Mouse (Mus musculus) lung, postnatal 10 days (tissue): Measurements from ENCODE around the gene Cbln1.

Experiments used
- DNase-seq: peaks from one replicate; pipeline ENCODE4 v3.0.0; 2021

Gene Cbln1

DNA sequence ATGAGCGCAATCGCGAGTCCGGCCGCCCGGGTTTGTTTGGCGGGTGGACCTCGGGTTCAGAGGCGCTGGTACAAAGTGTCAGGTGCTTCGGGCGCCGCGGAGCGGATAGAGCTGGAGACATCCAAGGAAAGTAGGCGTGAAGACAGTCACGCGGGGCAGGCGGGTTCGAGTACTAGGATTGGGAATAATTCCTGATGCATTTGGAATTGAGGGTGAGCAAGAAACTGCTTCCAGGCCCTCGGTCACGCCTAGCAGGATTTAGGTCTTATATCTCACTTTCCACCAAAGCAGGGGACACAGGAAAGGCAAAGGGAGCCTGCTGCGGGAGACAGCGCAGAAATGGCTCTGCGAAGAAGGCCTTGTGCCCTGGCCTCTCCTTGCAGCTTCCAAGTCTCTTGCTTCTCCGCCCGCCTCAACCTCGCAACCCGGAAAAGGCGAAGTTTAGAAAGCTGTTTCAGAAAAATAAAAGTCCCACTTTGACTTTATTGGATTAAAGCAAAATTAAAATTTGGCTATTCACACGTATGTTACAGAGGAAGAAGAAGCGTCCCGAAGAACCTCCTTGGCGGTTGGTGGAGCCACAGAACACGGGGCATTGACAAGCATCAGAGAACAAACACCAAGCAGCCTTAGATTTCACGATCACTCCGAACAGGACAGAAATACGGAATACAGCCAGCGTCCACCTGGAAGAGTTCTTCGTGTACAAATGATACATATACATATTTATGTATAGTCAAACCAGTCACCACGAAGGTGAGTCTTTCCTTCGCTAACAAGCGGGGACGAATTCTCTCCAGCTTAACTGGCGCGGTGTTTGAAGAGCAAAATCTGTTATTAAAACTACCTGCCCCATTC, 3.2 kb downstream of the Cbln1 start:
- DNase-seq = no peak

DNA sequence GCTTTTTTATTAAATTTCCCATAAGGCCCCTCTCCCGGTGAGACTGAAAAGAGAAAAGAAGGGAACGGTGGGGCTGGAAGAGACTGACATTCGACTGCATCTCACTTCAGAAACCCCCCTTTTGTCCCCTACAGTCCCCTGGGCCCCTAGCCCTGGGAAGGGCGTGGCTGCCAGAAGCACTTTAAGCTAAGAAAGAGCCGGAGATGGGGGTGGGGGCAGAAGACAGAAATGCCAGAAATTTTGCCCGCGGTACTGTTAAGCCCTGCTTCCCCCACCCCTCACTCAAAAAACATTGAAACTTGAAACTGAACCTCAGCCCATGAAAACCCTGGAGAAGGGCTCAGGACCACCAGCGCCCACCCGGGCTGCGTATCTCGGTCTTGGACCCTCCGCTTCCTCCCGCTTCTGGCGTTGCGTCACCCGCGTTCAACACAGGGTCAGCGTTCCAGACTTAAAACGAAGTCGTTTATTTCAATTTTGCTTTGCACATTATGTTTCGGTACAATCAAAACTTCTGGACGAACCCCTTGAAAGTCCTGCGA, 3.9 kb downstream of the Cbln1 start:
- no peak for DNase-seq

DNA sequence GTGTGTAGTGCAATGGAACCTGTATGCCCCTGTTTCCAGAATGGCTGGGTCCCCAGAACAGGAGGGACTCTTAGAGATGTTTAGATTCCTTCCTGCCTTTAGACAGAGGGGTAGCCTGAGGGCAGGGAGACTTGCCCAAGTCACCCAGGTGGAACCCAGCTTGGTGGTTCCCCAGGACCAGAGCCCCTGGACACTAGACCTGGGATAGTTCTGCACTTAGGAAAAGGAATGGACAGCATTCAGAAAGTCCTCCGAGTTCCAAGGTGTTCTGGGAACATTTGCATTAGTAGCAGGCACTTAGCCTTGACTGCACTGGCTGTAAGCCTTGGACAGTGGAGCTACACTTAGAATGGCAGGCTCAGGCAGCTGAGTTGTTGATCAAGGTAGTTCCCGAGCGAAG, 4.5 kb downstream of the Cbln1 start:
- no peak for DNase-seq

DNA sequence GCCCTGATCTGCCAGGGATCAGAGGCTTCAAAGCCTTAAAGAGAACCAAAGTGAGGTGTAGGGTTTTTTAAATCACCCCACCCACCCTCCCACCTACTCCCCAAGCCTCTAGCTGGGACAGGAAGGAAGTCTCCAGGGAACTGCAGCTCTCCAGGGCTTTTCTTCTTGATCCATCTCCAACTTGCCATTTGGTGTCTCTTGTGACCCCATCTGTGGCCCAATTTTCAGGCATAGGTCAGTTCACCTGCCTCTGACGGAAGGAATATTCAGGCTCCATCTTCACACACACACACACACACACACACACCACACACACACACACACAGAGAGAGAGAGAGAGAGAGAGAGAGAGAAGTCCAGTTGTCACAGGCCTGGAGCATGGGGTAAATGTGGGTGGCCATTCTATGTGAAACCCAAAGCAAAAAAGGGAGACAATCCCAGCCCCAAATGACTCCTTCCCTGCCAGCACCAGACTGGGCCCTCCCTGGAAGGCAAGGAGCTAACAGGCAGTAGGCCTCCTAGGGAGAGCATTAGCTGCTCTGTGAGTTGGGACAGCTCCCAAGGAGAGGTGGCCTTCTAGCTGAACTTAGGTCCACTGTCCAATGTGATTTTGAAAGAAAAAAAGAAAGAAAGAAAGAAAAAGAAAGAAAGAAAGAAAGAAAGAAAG, 5.3 kb downstream of the Cbln1 start:
- DNase-seq = no peak

DNA sequence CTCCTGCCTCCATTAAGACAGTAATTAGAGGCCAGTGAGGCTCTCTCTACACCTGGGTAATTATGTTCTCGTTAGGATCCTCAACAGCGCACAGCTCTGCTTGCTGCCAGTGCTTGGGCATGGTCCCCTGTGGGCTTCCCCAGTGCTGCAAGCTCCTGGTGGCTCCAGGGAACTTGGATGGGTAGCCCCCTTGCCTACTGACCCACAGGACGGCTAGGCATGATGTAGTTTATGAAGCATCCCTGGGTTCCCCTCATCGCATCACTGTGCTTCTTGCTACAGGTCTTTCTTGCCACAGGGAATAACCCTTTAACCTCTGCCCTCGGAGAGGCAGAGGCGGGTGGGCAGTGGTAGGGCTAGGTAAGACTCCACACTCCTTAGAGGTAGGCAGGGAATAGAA, 6.1 kb downstream of the Cbln1 start:
- DNase-seq = no peak

DNA sequence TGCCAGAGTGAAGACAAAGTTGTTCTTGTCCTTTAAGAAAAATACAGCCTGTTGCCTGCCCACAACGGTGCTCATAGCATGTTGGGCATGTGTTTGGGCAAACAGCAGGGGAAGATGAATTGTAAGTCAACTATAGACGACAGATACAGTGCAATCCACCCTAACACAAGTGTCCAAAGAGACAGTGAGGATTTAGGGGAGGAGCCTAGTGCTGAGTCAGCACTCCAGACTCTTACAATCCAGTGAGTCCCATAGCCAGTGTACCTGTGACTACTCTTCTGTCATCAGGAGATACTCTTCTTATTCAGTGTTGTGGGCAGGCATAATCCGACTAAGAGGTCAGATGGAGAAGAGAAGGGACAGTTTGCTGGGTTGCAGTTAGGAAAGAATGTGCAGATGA, 8.0 kb downstream of the Cbln1 start:
- no peak for DNase-seq

DNA sequence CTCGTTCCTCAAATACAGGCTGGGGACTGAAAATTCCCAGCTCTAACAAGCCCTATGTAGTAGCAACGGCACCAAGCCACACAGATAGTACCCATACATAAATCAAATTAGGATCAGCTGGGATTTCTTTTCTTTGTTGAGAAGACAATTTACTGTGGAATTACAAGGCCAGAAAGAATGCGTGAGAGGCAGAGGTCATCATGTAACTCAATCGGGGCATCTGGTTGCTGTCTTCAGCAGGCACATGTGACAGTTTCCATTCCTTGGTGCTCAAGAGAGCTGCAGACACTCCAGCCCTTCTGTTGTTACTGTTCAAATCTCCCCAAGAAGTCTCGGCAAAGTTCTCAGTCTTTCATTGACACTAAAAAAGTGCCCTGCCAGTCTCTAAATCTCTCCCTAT, 10.6 kb downstream of the Cbln1 start:
- no peak for DNase-seq

DNA sequence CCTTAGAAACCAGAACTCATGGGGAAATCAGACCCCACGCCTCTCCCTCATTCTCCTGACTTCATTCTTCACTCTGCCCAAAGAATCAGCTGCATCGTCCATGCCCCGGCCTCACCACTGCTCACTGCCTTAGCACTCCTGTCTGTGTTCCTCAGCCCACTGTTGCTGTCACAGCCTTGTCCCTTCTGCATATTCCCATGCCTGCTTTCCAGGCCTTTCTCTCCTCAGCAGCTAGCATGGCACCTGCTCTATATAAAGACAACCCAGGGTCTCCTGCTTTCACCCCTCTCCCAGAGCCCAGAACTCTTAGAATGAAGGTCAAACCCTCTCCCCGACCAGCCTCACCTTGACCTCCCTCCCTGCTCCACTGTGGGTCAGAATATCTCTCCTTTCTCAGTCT, 15.5 kb downstream of the Cbln1 start:
- no peak for DNase-seq

DNA sequence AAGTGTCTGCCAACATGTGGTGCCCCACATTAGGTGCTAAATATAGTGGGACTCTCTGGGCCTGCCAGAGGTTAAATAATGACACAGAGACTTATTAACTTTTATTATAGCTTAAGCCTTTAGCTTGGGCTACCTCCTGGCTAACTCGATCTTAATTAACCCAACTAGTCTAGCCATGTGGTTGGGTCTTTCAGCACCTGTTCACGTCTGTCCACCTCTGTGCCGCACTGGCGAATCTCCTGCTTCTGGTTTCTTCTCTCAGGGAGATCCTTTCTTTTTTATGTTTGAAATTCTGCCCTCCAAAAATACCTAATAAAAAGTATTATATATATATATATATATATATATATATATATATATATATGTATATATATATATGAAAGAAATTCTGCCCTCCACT, 19.6 kb downstream of the Cbln1 start:
- no peak for DNase-seq

DNA sequence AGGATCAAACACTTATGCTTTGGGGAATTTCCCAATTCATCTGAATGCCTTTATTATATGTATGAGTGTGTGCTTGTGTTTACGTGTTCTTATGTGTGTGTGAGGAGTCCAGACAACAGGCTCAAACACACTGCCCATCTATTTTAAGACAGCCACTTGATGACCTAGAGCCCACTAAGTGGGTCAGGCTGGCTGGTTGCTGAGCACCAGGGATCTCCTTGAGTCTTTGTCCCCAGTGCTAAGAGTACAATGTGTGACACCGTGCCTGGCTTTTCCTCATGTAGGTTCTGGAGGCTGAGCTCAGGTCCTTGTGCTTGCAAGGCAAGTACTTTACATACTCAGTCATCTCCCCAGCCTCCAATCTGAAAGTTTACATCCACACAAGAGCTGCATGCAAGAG, 20.7 kb downstream of the Cbln1 start:
- no peak for DNase-seq

DNA sequence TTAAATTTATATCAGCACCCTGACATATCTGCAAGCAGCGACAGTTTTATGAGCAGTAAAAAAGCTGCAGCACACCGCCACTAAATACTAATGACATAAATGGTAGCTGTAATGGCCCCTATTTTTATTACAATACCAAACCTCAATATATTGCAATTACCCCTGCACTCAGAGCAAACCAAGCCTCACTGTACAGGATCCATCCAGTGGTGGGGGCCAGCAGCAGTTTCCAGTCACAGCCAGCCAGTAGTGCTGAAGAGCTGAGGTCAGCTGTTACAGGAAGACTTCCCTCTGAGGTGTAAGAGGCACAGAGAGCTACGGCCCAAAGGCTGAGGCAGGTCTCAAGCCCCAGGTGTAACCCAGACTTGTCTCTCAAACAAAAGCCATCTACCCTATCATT, 37.8 kb downstream of the Cbln1 start:
- DNase-seq = no peak

DNA sequence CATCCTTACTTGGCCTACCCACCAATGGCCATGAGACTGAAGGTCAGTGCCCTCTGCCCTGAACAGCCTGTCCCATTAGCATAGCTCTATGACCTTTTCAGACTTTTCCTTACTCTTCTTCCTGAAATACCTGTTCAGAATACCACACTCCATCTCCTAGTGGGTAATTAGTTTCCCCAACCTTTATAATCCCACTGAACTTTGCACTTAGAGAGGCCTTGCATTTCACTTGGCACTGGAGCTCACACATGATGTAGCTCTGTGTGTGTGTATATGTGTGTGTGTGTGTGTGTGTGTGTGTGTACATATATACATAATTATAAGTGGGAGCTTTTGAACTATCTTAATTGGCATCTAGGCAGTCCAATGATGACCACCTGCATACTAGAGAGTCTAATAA, 45.2 kb downstream of the Cbln1 start:
- DNase-seq = no peak

DNA sequence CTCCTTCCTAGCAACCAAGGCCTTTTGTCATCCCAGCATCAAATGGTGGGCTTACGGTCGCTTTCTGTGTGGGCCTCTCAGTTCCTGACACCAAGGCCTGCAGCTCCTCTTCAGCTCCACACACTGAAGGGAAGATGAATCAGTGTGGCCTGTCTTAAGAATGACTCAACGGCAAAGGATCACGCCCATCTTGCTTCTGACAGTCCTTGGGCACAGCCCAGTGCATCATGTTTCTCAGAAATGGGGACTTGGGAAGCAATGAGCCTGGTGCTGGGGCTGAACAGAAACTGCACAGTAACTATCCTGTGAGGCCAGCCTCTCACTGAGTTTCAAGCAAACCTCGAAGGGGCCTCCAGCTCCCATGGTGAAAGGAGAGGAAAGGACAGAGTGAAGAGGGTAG, 47.7 kb downstream of the Cbln1 start:
- no peak for DNase-seq

DNA sequence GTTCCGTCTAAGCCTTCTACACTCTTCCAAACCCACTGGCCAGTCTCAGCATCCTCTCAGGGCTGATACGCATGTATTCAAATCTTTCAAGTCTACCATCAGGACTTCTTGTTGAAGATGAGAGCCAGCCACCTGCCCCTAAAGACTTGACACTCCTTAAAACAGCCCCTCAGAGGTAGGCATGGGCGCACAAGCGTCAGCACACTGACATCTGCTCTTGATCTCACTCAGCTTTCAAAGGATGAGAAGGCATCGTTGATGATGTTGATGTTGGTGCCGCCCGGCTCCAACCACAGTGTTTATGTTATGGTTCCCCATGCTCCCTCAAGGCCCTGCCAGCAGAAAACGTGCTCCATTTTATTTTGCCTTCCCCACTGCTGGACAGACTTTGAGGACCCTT, 50.7 kb downstream of the Cbln1 start:
- DNase-seq = no peak
